In the genomic region with DNA sequence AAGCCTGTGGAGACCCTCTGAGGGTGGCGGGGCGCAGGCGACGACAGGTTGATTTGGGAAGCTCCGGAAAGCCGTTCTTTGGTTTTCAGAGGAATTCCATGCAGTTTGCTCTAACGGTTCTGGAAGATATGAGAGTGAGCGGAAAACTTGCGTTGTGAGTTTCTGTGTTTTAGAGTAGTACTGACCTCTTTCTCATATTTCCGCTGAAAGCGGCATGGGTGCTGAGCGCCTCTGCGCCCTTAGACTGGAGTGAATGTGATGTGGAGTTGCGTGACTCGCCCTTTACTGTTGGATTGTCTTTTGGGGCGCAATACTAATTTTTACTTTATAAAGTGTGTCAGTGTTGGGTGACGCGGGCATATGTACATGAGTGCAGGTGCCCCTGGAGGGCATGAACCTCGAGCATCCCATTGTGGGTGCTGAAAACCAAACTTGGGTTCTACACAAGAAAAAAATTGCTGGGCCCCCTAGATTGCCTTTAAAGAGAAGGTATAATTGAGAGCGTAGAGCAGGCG, we compare ENCODE assay signal across 8 mouse cellular contexts. TPM values are rescaled to one million over a fixed set of nuclear protein-coding genes. Genes with fewer than 3 reads are reported as not detected.
A peak's percentile ranks its signal among the peaks of the same experiment; 100 is the strongest.
DNase-seq lines count a peak whose midpoint lies in the region; ATAC-seq and TF ChIP-seq lines count a peak whose summit lies in the region.

No protein-coding gene starts in this region.

- no peak for ATAC-seq in limb, embryonic 13.5 days (ENCODE audit: low FRiP score, low read depth)

- H3K4me2 ChIP-seq in limb, embryonic 13.5 days (replicated peaks) = peak overlapping the region; percentile 78

- peak; percentile 5 for DNase-seq in embryo, embryonic 11 days
- DNase-seq in embryo, embryonic 10.5 days (ENCODE audit: low spot score) = no peak
- peak; percentile 58 for DNase-seq in CD4-positive helper T cell, adult 2 months (ENCODE audit: low read depth, low spot score)
- DNase-seq in left cerebral cortex, postnatal 10 days (ENCODE audit: extremely low spot score in 1 of 2, low spot score in 2 of 2) = no peak
- no peak for DNase-seq in left cerebral cortex, adult 11 months (ENCODE audit: low spot score)

- no peak for TF ChIP-seq CTCF in small intestine, adult 2 months (IDR thresholded peaks at IDR 0.05; ENCODE audit: extremely low read depth, insufficient read length, insufficient replicate concordance, low read depth, low read length)

- WGBS in limb, embryonic 13.5 days = 6% methylated on average over 21 of the region's 21 CpGs
- 2% methylated on average over 21 of the region's 21 CpGs for WGBS in small intestine, adult 2 months

- H3K4me1 ChIP-seq in erythroblast, embryonic 14.5 days (ENCODE audit: control insufficient read depth) = peaks cover 41% of the 10 kb centered on the region
- peaks cover 9% of the 10 kb centered on the region for H3K4me1 ChIP-seq in limb, embryonic 13.5 days
- no peaks in the 10 kb centered on the region for H3K4me1 ChIP-seq in small intestine, adult 2 months (ENCODE audit: control insufficient read depth, insufficient read depth, insufficient read length, low read length)

- TF ChIP-seq POLR2A in small intestine, adult 2 months (IDR thresholded peaks at IDR 0.05; ENCODE audit: low read depth, low read length) = no peak

- H3K36me3 ChIP-seq in erythroblast, embryonic 14.5 days (ENCODE audit: control insufficient read depth) = peaks cover 81% of the 10 kb centered on the region
- H3K36me3 ChIP-seq in limb, embryonic 13.5 days = no peaks in the 10 kb centered on the region
- no peaks in the 10 kb centered on the region for H3K36me3 ChIP-seq in small intestine, adult 2 months (ENCODE audit: control insufficient read depth, insufficient read depth, low read length)

- peak overlapping the region; percentile 90 for H3K4me3 ChIP-seq in erythroblast, embryonic 14.5 days (replicated peaks)
- H3K4me3 ChIP-seq in limb, embryonic 13.5 days = peak overlapping the region; percentile 98
- H3K4me3 ChIP-seq in small intestine, adult 2 months (ENCODE audit: low read depth, low read length) = peak overlapping the region; percentile 80

- intact Hi-C loops in left cerebral cortex, postnatal 10 days (cut with DNase I) = loop anchor here (5.0 kb wide), 1 partner anchor 36 kb away; a partner anchor contains a TSS

- peak overlapping the region; percentile 93 for H3K9ac ChIP-seq in limb, embryonic 13.5 days

- no peaks in the 10 kb centered on the region for H3K27me3 ChIP-seq in erythroblast, embryonic 14.5 days (ENCODE audit: control insufficient read depth)
- H3K27me3 ChIP-seq in limb, embryonic 13.5 days = no peaks in the 10 kb centered on the region
- H3K27me3 ChIP-seq in small intestine, adult 2 months (ENCODE audit: control insufficient read depth, insufficient read depth, low read length) = no peaks in the 10 kb centered on the region

- peaks cover 4% of the 10 kb centered on the region for H3K9me3 ChIP-seq in erythroblast, embryonic 14.5 days (ENCODE audit: control insufficient read depth, low read length)
- no peaks in the 10 kb centered on the region for H3K9me3 ChIP-seq in limb, embryonic 13.5 days

- peak overlapping the region; percentile 94; the same call in 1 of the 2 replicates for H3K27ac ChIP-seq in limb, embryonic 13.5 days
- peak overlapping the region; percentile 69 for H3K27ac ChIP-seq in small intestine, adult 2 months (ENCODE audit: insufficient read depth, low read depth, low read length)

RNA-seq across cellular contexts. Expression of a gene that starts 1.8 kb away (rescaled TPM):
- polyA plus RNA-seq in erythroblast, embryonic 14.5 days (2012) = 17.0 and 17.3 TPM in 2 replicates
- polyA plus RNA-seq in limb, embryonic 13.5 days (2015; fragmentation: Nextera tagmentation; extraction: Ambion mirVana) = 173 and 176 TPM in 2 replicates
- polyA plus RNA-seq in small intestine, adult 2 months (2012; rRNA removed) = 1.7 and 6.4 TPM in 2 replicates
- total RNA-seq in left cerebral cortex, postnatal 10 days (2021) = 10 to 100 TPM in 1 of 2 experiments, 1 to 10 TPM in 1; 9.2 to 11.9 TPM

RNA-seq across cellular contexts. Expression of a gene that starts 1.9 kb away (rescaled TPM):
- polyA plus RNA-seq in erythroblast, embryonic 14.5 days (2012) = 0.20 and 0.41 TPM in 2 replicates
- polyA plus RNA-seq in limb, embryonic 13.5 days (2015; fragmentation: Nextera tagmentation; extraction: Ambion mirVana) = 18.8 and 21.8 TPM in 2 replicates
- 0.20 and 0.22 TPM in 2 replicates for polyA plus RNA-seq in small intestine, adult 2 months (2012; rRNA removed)
- 10 to 100 TPM; 11.8 to 12.4 TPM for total RNA-seq in left cerebral cortex, postnatal 10 days (2021)

RNA-seq across cellular contexts. Expression of a gene that starts 38.3 kb away (rescaled TPM):
- polyA plus RNA-seq in erythroblast, embryonic 14.5 days (2012) = 3.3 and 9.0 TPM in 2 replicates
- 124 TPM in 2 replicates for polyA plus RNA-seq in limb, embryonic 13.5 days (2015; fragmentation: Nextera tagmentation; extraction: Ambion mirVana)
- polyA plus RNA-seq in small intestine, adult 2 months (2012; rRNA removed) = 1.0 and 1.7 TPM in 2 replicates
- total RNA-seq in left cerebral cortex, postnatal 10 days (2021) = 1 to 10 TPM; 4.3 to 6.9 TPM

Comparison
In these comparisons a context has a peak if more than half of its experiments do, and no peak if none do; other contexts are left out.
1. DNase-seq: peak in embryo, embryonic 11 days (single experiment) and CD4-positive helper T cell, adult 2 months (single experiment); none in embryo, embryonic 10.5 days (single experiment), left cerebral cortex, postnatal 10 days (0 of 2) and left cerebral cortex, adult 11 months (single experiment).
2. RNA of a gene that starts 1.9 kb away (polyA plus RNA-seq): 18.8 to 21.8 TPM in limb, embryonic 13.5 days; 0.20 to 0.22 TPM in small intestine, adult 2 months and 0.20 to 0.41 TPM in erythroblast, embryonic 14.5 days; every median in the first group is over 10 times any median in the second.
3. RNA of a gene that starts 38.3 kb away (polyA plus RNA-seq): 124 TPM in limb, embryonic 13.5 days; 3.3 to 9.0 TPM in erythroblast, embryonic 14.5 days and 1.0 to 1.7 TPM in small intestine, adult 2 months; every median in the first group is over 10 times any median in the second.
4. Peak in every context shown above with its lines, with median percentiles within 50 percentile points of each other: H3K4me3 ChIP-seq.